Mouse (Mus musculus): ENCODE results near the gene B3gnt8.

B3gnt8 gene

DNA sequence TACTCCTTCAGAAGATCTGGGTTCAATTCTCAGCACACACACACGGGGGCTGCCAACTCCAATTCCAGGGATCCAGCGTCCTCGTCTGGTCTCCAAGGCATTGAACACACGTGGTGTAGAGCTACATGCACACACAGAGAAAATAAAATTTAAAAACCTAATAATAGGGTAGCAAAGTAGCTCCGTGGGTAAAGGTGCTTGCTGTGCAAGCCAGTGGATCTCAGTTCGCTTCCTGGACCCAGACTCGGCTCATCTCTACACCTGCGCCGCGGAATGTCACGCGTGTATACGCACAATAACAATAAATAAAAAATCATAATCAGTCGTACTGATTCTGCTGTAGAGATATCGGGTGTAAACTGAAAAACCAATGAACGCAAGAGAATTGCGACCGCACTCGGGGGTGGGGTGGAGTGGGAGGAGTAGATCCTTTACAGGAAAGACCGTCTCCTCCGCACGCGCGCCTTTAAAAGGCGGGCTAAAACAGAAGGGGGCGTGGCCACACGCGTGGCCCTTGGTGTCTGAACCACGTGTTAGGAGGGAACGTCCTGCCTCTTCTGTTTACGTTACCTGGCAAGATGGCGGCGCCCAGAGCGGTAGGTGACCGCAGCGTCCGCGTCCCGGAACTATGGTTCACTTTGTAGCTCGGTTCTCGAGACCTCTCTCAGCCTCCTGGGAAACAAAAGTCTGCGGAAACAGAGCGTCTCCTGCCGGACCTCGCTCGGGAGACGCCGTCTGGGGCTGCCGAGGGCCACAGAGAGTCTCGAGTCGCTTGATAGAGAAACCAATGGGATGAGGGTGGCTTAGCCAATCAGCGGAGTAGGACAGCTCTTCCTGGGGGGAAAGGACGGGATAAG, 7.4 kb upstream of the B3gnt8 start, which contains the start of gene Dmac2:
Dmac2 (plus strand) TSS at position 550 of the 857 bp plus-strand sequence.
- peak; percentile 91 to 94 for DNase-seq (ENCODE audit: low spot score in 2 of 2)

DNA sequence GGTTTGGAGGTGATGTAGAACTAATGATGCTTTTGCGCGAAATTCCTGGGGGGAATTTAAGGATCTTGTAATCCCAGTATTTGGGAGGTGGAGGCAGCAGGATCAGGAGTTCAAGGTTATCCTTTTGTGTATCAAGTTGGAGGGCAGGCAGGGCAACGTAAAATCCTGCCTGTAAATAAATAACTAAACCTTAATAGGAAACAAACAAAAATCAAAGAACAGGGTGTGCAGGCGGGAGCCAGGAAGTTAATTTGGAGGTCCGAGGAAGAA, 6.8 kb upstream of the B3gnt8 start:
- DNase-seq (ENCODE audit: low spot score in 2 of 2) = peak in 1 of 2 experiments; percentile 50

DNA sequence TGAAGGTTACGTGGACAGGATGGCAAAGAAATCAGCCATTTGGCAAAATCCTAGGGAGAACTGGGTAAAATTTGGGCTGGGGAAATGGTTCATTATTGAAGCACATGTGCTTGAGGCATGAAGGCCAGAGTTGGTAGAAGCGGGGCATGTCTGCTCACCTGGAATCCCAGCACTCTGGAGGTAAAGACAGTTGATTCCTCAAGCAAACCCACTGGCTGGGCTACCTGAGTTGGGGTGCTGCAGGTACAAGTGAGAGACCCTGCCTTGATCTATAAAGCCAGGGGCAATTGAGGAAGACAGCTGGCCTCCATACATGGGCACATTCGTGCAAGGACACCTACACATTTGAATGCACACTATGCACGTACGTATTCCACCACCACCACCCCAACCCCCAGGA, 6.4 kb upstream of the B3gnt8 start:
- peak in 1 of 2 experiments; percentile 52 for DNase-seq (ENCODE audit: low spot score in 2 of 2)

GRCm38 (mm10) chr7:25620751-25621150, 5.7 kb upstream of the B3gnt8 start:
- DNase-seq (ENCODE audit: low spot score in 2 of 2) = no peak

DNA sequence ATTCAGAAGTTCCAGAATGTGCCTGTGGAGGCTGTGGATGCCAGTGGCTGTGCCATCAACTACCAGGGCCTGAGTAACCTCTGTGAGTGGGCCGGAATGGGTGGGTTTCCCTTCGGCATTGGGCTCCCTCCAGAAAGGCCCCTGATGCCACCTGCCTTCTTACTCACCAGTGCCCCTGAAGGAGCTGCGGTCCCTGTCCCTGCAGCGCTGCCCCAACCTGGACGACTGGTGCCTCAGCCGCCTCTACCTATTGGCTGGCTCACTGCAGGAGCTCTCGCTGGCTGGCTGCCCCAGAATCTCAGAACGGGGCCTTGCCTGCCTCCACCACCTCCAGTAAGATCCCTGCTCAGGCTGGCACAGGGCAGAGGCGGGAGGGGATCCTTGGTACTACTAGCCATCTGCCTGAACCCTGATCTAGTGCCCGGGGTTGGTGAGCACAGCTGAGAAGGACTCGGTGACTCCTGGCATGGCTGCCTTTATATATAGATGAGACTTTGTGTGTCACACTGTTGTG, 2.5 kb upstream of the B3gnt8 start:
- DNase-seq (ENCODE audit: low spot score in 2 of 2) = no peak

GRCm38 (mm10) chr7:25624851-25625250, 1.6 kb upstream of the B3gnt8 start:
- DNase-seq (ENCODE audit: low spot score in 2 of 2) = no peak

GRCm38 (mm10) chr7:25625594-25626250, 732 bp upstream of the B3gnt8 start:
- DNase-seq (ENCODE audit: low spot score in 2 of 2) = peak; percentile 60 to 80

DNA sequence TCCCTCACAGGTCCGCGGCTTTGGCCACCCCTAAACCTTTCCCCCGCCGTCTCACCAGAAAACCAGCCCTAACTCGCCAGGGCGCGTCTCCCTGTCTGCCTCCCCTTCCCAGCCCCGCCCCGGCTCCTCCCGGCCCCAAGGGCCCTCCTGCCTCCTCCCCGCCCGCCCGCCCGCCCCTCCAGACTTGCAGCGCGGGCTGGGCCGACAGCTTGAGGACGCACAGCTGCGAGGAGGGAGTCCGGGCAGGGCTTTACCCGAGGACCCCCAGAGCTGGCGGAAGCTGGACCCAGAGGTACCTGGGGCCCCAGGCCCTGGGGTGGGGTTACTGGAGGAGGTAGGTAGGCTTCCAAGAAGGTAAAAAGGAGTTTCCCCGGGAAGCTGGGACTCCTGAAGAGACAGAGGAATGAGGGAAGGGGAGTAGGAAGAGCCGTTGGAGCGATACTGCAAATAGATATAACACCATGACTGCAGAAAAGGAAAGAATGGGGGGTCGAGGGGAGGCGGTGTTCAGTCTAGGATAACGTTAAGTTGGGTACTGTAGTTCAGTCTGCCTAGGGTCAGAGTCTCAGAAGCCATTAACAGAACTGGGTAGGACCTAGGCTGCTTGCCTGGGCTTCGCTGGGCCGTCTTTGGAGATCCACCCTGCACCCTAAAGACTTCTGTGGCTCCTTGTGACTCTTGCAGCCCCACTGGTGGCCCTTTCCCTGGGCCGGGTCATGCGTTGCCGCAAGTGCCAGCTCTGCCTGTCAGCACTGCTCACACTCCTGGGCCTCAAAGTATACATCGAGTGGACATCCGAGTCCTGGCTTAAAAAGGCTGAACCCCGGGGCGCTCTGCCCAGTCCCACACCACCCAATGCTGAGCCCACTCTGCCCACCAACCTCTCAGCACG, 1.2 kb downstream of the B3gnt8 start:
- DNase-seq (ENCODE audit: low spot score in 2 of 2) = peak; percentile 67 to 85

GRCm38 (mm10) chr7:25628323-25628620, 1.8 kb downstream of the B3gnt8 start:
- no peak for DNase-seq (ENCODE audit: low spot score in 2 of 2)

- DNase-seq (ENCODE audit: low spot score in 2 of 2) = no peak
These were observed 6.2 kb downstream of the B3gnt8 start for GRCm38 (mm10) chr7:25632679-25633078.

- peak; percentile 68 to 78 for DNase-seq (ENCODE audit: low spot score in 2 of 2)
These were observed 9.9 kb downstream of the B3gnt8 start for GRCm38 (mm10) chr7:25636373-25636772.

GRCm38 (mm10) chr7:25637099-25637498, 10.6 kb downstream of the B3gnt8 start:
- no peak for DNase-seq (ENCODE audit: low spot score in 2 of 2)

DNA sequence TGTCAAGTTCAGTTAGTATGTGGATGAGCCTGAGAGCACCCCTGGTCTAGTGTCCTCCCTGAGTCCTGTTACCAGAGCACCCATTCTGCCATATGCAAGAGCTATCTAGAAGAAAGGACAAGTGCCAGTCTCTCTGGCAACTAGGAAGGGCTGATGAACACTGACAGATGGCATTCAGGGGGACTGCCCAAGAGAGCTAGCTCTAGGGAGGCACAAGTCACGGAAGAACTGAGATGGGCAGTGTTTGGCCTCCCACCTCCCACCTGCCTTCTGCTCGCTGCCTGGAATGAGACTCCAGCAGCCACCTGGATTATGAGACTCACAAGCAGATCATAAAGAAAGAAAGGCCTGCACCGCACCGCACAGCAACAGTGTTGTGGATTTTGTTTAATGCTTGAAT, 13.3 kb downstream of the B3gnt8 start:
- DNase-seq (ENCODE audit: low spot score in 2 of 2) = no peak

GRCm38 (mm10) chr7:25644136-25644535, 17.7 kb downstream of the B3gnt8 start:
- DNase-seq (ENCODE audit: low spot score in 2 of 2) = no peak

GRCm38 (mm10) chr7:25644631-25645030, 18.2 kb downstream of the B3gnt8 start:
- DNase-seq (ENCODE audit: low spot score in 2 of 2) = no peak

- DNase-seq (ENCODE audit: low spot score in 2 of 2) = no peak
These were observed 18.6 kb downstream of the B3gnt8 start for GRCm38 (mm10) chr7:25645074-25645473.

GRCm38 (mm10) chr7:25647574-25648123, 21.2 kb downstream of the B3gnt8 start:
- peak in 1 of 2 experiments; percentile 58 for DNase-seq (ENCODE audit: low spot score in 2 of 2)

DNA sequence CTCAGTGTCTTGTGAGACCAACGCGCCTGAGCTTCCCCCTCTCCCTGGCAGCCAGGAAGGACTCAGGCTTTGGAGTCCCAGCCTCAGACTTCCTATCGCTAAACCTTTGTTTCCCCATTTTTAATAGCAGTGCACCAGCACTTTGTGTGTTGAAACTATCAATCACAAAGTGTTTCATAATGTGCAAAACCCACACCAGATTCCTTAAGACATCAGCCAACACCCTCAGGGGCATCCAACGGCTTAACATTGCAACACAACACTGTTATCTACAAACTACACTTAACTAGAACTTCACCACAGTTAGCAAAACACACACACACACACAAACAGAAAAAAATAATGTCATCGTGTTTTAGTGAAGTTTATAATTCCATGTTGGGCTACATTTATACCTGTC, 23.4 kb downstream of the B3gnt8 start:
- DNase-seq (ENCODE audit: low spot score in 2 of 2) = no peak

- DNase-seq (ENCODE audit: low spot score in 2 of 2) = peak; percentile 51 to 74
These were observed 24.8 kb downstream of the B3gnt8 start for GRCm38 (mm10) chr7:25651281-25651680.

- DNase-seq (ENCODE audit: low spot score in 2 of 2) = peak in 1 of 2 experiments; percentile 61
These were observed 25.8 kb downstream of the B3gnt8 start for GRCm38 (mm10) chr7:25652244-25652759.

- no peak for DNase-seq (ENCODE audit: low spot score in 2 of 2)
These were observed 29.4 kb downstream of the B3gnt8 start for GRCm38 (mm10) chr7:25655601-25656428.
